Mouse (Mus musculus) cerebellum, adult 2 months (tissue): ENCODE measurements around the gene Insl3.

ENCODE experiments used
- CTCF ChIP-seq: fragments of 200-500 bp; IDR thresholded peaks from 2 replicates; pipeline ENCODE4 v1.5.1; 2011; ENCODE audit warnings: low read depth, mild to moderate bottlenecking, control low read depth, low read length, moderate library complexity, borderline replicate concordance; ENCODE audit not compliant: insufficient read depth
- POLR2A ChIP-seq: fragments of 200-500 bp; IDR thresholded peaks from 2 replicates; pipeline ENCODE4 v1.6.1; 2011; ENCODE audit warnings: low read length, control low read depth, borderline replicate concordance; ENCODE audit not compliant: insufficient read depth

DNA sequence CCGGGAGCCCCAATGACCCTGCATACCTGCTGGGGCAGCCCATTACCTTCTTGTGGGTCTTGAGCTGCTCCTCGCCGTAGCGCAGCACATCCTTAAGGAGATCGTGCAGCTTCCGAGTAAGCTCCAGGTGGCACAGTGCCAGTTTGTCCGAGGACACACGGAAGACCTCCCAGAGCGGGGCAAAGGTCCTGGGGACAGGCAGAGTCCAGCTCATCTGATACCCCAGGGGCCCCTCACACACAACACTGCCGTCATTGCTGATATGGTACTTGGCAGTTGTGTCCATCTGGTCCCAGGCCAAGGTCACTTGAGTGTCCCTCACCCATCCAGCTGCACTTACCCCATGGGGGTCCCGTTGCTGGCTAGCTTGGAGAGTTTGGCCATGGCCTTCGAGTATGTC lies 28.1 kb downstream of the Insl3 start:
- TF ChIP-seq CTCF (no peak), POLR2A (no peak)
